Mouse (Mus musculus) heart, postnatal 0 days (tissue): ENCODE data around the gene Six3. TPM values are rescaled to one million over a fixed set of nuclear protein-coding genes. Genes with fewer than 3 reads are reported as not detected.
A peak's percentile ranks its signal among the peaks of the same experiment; 100 is the strongest.

Source experiments
- ATAC-seq: fragments of 200-750 bp; cut with Nextera tagmentation; 2 replicates; pipeline ENCODE4 v1.8.0; 2017; ENCODE audit warnings: low read depth, moderate number of reproducible peaks, moderate library complexity; ENCODE audit not compliant: insufficient read depth
- DNase-seq: peaks from one replicate; pipeline ENCODE4 v3.0.0-alpha.2; 2016; ENCODE audit warnings: low spot score
- H3K27ac ChIP-seq: fragments of 300-500 bp; sonication (generic); 2 replicates; pipeline ENCODE4 v1.5.1; 2014; ENCODE audit warnings: low read depth, mild to moderate bottlenecking
- H3K27me3 ChIP-seq: fragments of 300-500 bp; sonication (generic); 2 replicates; pipeline ENCODE4 v1.6.1; 2014; ENCODE audit warnings: low read length, mixed read lengths; ENCODE audit not compliant: control insufficient read depth, insufficient read depth
- H3K36me3 ChIP-seq: fragments of 300-500 bp; sonication (generic); replicated peaks from 2 replicates; pipeline ENCODE4 v1.6.1; 2014; ENCODE audit warnings: low read length, mixed read lengths; ENCODE audit not compliant: control insufficient read depth, insufficient read depth
- H3K4me1 ChIP-seq: fragments of 300-500 bp; sonication (generic); 2 replicates; pipeline ENCODE4 v1.6.1; 2014; ENCODE audit warnings: antibody characterized with exemption; ENCODE audit not compliant: control insufficient read depth, insufficient read depth
- H3K4me2 ChIP-seq: fragments of 300-500 bp; sonication (generic); 2 replicates; pipeline ENCODE4 v1.6.1; 2014; ENCODE audit warnings: low read depth, mild to moderate bottlenecking, low read length, moderate library complexity
- H3K4me3 ChIP-seq: fragments of 300-500 bp; sonication (generic); 2 replicates; pipeline ENCODE4 v1.5.1; 2014; ENCODE audit warnings: low read depth, low read length
- H3K9ac ChIP-seq: fragments of 300-500 bp; sonication (generic); replicated peaks from 2 replicates; pipeline ENCODE4 v1.6.1; 2014; ENCODE audit warnings: low read depth, low read length, mixed read lengths
- H3K9me3 ChIP-seq: fragments of 300-500 bp; sonication (generic); replicated peaks from 2 replicates; pipeline ENCODE4 v1.6.1; 2016; ENCODE audit warnings: low read length; ENCODE audit not compliant: control insufficient read depth
- CTCF ChIP-seq: IDR thresholded peaks from 2 replicates; pipeline ENCODE4 v1.5.1; 2016; ENCODE audit warnings: antibody characterized with exemption, control low read depth, low read depth
- EP300 ChIP-seq: IDR thresholded peaks from 2 replicates; pipeline ENCODE4 v1.6.1; 2016; ENCODE audit warnings: antibody characterized with exemption, low read depth
- WGBS: fragments of 180-500 bp; shearing (Covaris S2); extraction: QIAGEN DNeasy Blood & Tissue Kit; methylation state at CpG from one replicate; pipeline ENCODE4 v1.1.7; 2014; 5-methylcytosine and 5-hydroxymethylcytosine counted together
- polyA plus RNA-seq: library from polyadenylated mRNA; unstranded; fragments of >200 nt; fragmentation: Nextera tagmentation; extraction: Ambion mirVana; gene quantifications from 2 replicates; pipeline ENCODE4 v1.2.1, GENCODE M21; 2015
- total RNA-seq: library from RNA; depleted of rRNA; stranded (reverse); fragments of >200 nt; gene quantifications from 2 replicates; pipeline ENCODE4 v1.2.3, GENCODE M21; 2014; ENCODE audit warnings: low replicate concordance; rRNA removed

The Six3 gene
- total RNA-seq (not detected in 2 replicates), polyA plus RNA-seq (not detected in 2 replicates)

DNA sequence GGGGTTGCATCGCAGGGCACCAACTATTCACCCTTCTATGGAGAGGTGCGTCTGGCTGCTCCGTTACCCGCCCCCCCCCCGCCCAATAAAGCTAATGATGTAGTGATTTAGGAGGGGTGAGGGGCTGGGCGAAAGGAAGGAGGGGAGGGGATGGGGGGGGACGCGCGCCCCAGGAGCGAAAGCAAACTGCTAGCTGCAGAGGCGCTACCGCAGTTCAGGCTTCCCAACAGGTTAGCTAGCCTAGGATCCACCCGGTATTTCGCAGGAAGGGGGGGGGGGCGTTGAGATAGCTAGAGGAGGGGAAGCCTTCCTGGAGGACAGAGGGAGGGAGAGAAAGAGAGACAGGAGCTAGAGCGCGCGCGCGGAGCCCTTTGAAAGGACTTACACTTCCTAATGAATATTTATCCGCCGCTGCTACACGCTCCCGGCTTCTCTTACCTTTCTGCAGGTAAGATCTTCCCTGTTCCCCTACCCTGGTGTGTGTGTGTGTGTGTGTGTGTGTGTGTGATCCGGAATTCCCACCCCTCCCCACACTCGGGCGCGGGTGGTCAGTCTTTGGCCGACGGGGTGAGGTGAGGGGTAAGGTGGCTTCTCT is at the start of gene Six3:
Six3 (plus strand) TSS at position 343 of the 595 bp plus-strand sequence.
- WGBS: 2% methylated on average over 27 of the region's 30 CpGs
- no peak for ATAC-seq
- Histone ChIP-seq H3K4me2 (no peak within 1 kb of the TSS), H3K27ac (no peak within 1 kb of the TSS), H3K9me3 (no peaks in the 10 kb centered on the region), H3K27me3 (peaks cover 100% of the 10 kb centered on the region), H3K4me3 (no peak within 1 kb of the TSS), H3K9ac (no peak within 1 kb of the TSS), H3K4me1 (no peaks in the 10 kb centered on the region), H3K36me3 (no peaks in the 10 kb centered on the region)
- DNase-seq: no peak
- no peak for TF ChIP-seq CTCF
- no peak for TF ChIP-seq EP300

- ATAC-seq (no peak), DNase-seq (no peak)
- WGBS: 16% methylated on average over 7 of the region's 7 CpGs
- Histone ChIP-seq H3K27me3 (0 out of 2 replicates have a peak, but pooled peaks cover 3% of the 10 kb centered on the region), H3K9me3 (no peaks in the 10 kb centered on the region), H3K4me3 (no peak overlapping the region), H3K27ac (no peak overlapping the region), H3K36me3 (no peaks in the 10 kb centered on the region), H3K4me1 (no peaks in the 10 kb centered on the region), H3K9ac (no peak overlapping the region), H3K4me2 (no peak overlapping the region)
- TF ChIP-seq CTCF: no peak
- no peak for TF ChIP-seq EP300
These were observed 49.3 kb upstream of the Six3 start for GRCm38 (mm10) chr17:85564107-85564506.

DNA sequence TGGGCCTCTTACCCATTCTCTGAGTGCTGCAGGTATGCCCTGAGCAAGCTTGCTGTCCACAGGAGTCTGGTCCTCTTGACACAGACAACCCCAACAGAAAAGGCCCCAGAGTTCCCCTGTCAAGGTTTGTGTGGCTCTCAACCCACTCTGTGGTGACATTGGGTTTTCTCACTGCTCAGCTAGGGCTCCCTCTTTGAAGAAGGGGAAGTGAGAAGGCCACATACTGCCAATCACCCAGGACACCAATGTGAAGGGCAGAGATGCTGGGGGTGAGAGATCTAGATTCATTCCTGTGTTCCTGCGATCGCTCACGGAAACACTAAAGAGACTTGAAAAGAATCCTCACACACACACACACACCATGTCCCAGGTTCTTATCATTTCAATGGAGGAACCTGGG is 39.4 kb upstream of the Six3 start:
- Histone ChIP-seq H3K4me1 (no peaks in the 10 kb centered on the region), H3K4me2 (no peak overlapping the region), H3K9ac (no peak overlapping the region), H3K27me3 (0 out of 2 replicates have a peak, but pooled peaks cover 8% of the 10 kb centered on the region), H3K36me3 (no peaks in the 10 kb centered on the region), H3K4me3 (no peak overlapping the region), H3K27ac (no peak overlapping the region), H3K9me3 (no peaks in the 10 kb centered on the region)
- ATAC-seq: no peak
- WGBS: 87% methylated on average over 3 of the region's 3 CpGs
- DNase-seq: no peak
- TF ChIP-seq CTCF: no peak
- TF ChIP-seq EP300: no peak

DNA sequence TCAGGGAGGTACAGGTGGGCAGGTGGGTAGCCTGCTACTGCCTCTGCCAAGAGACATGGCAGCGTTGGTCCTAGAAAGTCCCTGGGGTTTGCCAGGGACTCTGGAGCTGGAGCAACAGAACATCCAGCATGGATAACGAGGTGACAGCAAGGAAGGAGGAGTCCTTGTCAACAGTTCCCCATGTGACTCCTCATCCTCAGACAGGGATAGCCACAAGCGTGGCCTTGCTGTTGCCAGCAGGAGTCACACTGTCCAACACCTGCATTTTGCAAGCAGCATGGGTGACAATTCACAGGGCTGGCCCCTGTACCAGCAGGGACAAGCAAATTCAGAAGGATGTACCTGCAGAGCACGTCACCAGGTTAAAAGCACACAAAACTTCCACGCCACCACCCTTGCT is 35.1 kb upstream of the Six3 start:
- Histone ChIP-seq H3K9ac (no peak overlapping the region), H3K36me3 (no peaks in the 10 kb centered on the region), H3K4me1 (no peaks in the 10 kb centered on the region), H3K27me3 (0 out of 2 replicates have a peak, but pooled peaks cover 8% of the 10 kb centered on the region), H3K27ac (no peak overlapping the region), H3K4me2 (no peak overlapping the region), H3K9me3 (no peaks in the 10 kb centered on the region), H3K4me3 (no peak overlapping the region)
- 32% methylated on average over 5 of the region's 5 CpGs for WGBS
- TF ChIP-seq CTCF (no peak), EP300 (no peak)
- no peak for ATAC-seq
- no peak for DNase-seq

DNA sequence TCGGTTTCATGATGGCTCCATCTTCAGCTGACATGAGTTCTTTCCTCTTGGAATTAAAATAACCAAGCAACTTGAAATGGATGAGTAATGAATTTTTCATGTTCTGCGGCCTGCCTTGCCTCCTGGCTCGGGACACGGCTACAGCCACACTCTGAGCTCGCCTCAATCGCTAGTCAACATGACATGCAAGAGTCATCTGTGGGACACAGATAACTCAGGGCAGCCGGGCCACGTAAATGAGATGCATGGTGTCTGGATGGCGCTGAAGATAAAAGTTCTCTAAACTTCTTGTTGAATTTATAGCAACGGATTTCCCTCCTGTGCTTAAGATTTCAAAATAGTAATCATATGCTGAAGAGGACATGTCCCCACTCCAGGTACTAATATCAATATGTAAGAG is 34.1 kb upstream of the Six3 start:
- Histone ChIP-seq H3K27ac (no peak overlapping the region), H3K4me1 (no peaks in the 10 kb centered on the region), H3K4me2 (no peak overlapping the region), H3K4me3 (no peak overlapping the region), H3K9ac (no peak overlapping the region), H3K36me3 (no peaks in the 10 kb centered on the region), H3K9me3 (no peaks in the 10 kb centered on the region), H3K27me3 (0 out of 2 replicates have a peak, but pooled peaks cover 8% of the 10 kb centered on the region)
- TF ChIP-seq CTCF: no peak
- no peak for TF ChIP-seq EP300
- WGBS: 76% methylated on average over 10 of the region's 10 CpGs
- DNase-seq (no peak), ATAC-seq (no peak)

DNA sequence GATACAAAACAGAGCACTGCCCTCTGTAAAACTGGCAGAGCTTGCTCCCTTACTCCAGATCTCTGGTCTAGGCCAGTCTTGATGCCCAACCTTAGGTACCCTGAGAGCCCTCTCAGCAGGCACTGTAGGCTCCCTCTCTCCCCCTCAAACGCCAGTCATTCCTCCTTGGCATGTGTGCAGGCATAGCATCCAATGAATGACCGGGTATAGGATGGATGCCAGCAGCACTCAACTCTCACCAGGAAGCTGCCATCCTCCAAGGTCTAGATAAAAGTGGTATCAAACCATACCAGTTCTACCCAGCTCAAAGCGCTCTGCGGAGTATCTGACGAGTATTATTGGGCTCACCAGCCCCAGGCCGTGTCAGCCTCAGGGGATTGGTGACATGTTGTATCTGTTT is 33.2 kb upstream of the Six3 start:
- 0 out of 2 replicates have a peak, but pooled peaks cover 8% of the 10 kb centered on the region for H3K27me3 ChIP-seq
- H3K36me3 ChIP-seq: no peaks in the 10 kb centered on the region
- ATAC-seq (peak; percentile 36; the same call in 1 of the 2 replicates), DNase-seq (no peak)
- no peaks in the 10 kb centered on the region for H3K4me1 ChIP-seq
- WGBS: 57% methylated on average over 6 of the region's 6 CpGs
- no peak overlapping the region for H3K4me3 ChIP-seq
- no peak for TF ChIP-seq CTCF
- TF ChIP-seq EP300: no peak
- no peak overlapping the region for H3K4me2 ChIP-seq
- no peak overlapping the region for H3K9ac ChIP-seq
- no peaks in the 10 kb centered on the region for H3K9me3 ChIP-seq
- H3K27ac ChIP-seq: no peak overlapping the region
